Mouse (Mus musculus): ENCODE measurements around the gene Gm20696. TPM values are rescaled to one million over a fixed set of nuclear protein-coding genes. Genes with fewer than 3 reads are reported as not detected.

The Gm20696 gene
- polyA plus RNA-seq, 1 experiment: not detected

DNA sequence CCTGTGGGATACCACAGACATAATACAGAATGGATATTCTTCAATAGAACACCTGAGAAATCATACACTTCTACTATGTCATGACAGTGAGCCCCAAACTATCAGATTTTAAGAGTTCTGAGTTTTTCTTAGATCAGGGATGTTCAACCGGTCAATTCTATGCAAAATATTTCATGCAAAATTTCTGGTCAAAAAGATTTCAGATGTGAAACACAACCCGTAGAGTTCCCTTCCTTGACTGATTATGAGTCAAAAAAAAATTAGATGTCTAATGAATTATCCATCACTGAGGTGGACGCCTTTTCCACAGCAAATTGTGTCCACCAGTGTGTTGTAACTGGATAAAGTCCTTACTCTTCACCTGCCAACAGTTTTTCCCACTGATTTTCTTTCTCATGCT lies 332.3 kb downstream of the Gm20696 start:
- TF ChIP-seq TAL1 (IDR thresholded peaks at IDR 0.05; ENCODE audit: low read length): no peak
- H3K9me3 ChIP-seq (ENCODE audit: control insufficient read depth, low read length): no peaks in the 10 kb centered on the region
- no peaks in the 10 kb centered on the region for H3K27me3 ChIP-seq (ENCODE audit: control insufficient read depth)
- no peaks in the 10 kb centered on the region for H3K36me3 ChIP-seq (ENCODE audit: control insufficient read depth)
- H3K4me3 ChIP-seq (replicated peaks): no peak overlapping the region
- no peaks in the 10 kb centered on the region for H3K4me1 ChIP-seq (ENCODE audit: control insufficient read depth)

- H3K9me3 ChIP-seq (ENCODE audit: control insufficient read depth, low read length): no peaks in the 10 kb centered on the region
- H3K4me1 ChIP-seq (ENCODE audit: control insufficient read depth): no peaks in the 10 kb centered on the region
- no peak overlapping the region for H3K4me3 ChIP-seq (replicated peaks)
- no peak for TF ChIP-seq GATA1 (IDR thresholded peaks at IDR 0.05; ENCODE audit: low read length)
- no peak for TF ChIP-seq TAL1 (IDR thresholded peaks at IDR 0.05; ENCODE audit: low read length)
- no peaks in the 10 kb centered on the region for H3K36me3 ChIP-seq (ENCODE audit: control insufficient read depth)
- no peaks in the 10 kb centered on the region for H3K27me3 ChIP-seq (ENCODE audit: control insufficient read depth)
Observed at GRCm38 (mm10) chr6:99333127-99333526, 333.5 kb downstream of the Gm20696 start.

DNA sequence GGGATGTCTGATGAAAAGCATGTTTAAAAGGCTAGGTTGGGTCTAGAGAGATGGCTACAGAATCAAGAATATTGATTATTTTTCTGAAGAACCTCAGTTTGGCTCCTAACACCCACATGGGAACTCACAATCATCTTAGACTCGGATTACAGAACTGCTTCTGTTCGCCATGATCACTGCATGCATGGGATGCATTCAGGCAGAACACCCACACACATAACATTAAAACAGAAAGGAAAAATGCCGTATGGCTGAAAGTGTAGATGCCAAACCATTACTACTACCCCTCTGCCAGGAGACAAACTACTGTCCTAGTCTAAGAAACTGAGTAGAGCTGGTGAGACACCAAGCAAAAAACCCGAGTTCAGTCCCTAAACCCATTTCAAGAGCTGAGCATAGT lies 336.4 kb downstream of the Gm20696 start:
- Histone ChIP-seq H3K9me3 (ENCODE audit: control insufficient read depth, low read length) (no peaks in the 10 kb centered on the region), H3K4me1 (ENCODE audit: control insufficient read depth) (no peaks in the 10 kb centered on the region), H3K4me3 (replicated peaks) (no peak overlapping the region), H3K36me3 (ENCODE audit: control insufficient read depth) (no peaks in the 10 kb centered on the region), H3K27me3 (ENCODE audit: control insufficient read depth) (no peaks in the 10 kb centered on the region)
- TF ChIP-seq TAL1 (IDR thresholded peaks at IDR 0.05; ENCODE audit: low read length) (no peak), GATA1 (IDR thresholded peaks at IDR 0.05; ENCODE audit: low read length) (no peak)

DNA sequence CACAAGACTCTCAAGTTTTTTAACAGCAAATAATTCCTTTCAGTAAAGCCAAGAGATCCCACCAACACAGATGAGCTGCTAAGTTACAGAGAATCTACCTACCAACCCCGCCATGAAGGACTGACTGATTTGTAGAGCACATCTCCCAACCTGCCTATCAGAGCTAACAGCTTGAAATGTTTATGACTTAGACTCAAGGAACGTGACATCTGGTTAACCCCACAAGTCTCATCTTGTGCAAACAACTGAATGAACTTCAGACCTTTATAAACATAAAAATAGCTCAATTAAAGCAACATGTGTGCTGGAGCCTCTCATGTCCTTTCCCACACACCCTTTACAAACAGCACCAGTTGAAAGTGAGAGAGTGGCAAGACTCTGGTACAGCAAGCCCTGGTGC lies 338.0 kb downstream of the Gm20696 start:
- TF ChIP-seq TAL1 (IDR thresholded peaks at IDR 0.05; ENCODE audit: low read length) (no peak), GATA1 (IDR thresholded peaks at IDR 0.05; ENCODE audit: low read length) (no peak)
- Histone ChIP-seq H3K4me1 (ENCODE audit: control insufficient read depth) (no peaks in the 10 kb centered on the region), H3K36me3 (ENCODE audit: control insufficient read depth) (no peaks in the 10 kb centered on the region), H3K4me3 (replicated peaks) (no peak overlapping the region), H3K9me3 (ENCODE audit: control insufficient read depth, low read length) (no peaks in the 10 kb centered on the region), H3K27me3 (ENCODE audit: control insufficient read depth) (no peaks in the 10 kb centered on the region)

DNA sequence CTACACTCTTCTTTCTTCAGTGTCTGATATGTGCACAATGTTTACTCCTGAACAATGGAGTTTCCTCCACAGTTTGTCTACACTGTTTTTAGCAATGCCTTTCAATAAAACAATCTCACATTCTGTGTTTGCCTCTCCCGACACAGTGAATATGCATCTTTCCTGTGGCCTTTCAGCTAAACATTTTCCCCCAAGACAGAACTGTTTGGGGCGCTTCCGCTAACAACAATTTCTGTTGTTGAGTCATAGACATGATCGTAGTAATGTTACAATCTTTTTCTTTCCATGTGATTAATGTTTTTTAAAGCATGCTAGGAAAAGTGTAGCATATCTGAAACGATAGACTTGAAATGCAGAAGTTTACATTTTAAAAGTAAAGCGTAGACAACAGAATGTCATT lies 338.5 kb downstream of the Gm20696 start:
- Histone ChIP-seq H3K27me3 (ENCODE audit: control insufficient read depth) (no peaks in the 10 kb centered on the region), H3K4me3 (replicated peaks) (no peak overlapping the region)

GRCm38 (mm10) chr6:99327721-99328120 lies 338.9 kb downstream of the Gm20696 start:
- no peaks in the 10 kb centered on the region for H3K36me3 ChIP-seq (ENCODE audit: control insufficient read depth)
- no peak for TF ChIP-seq TAL1 (IDR thresholded peaks at IDR 0.05; ENCODE audit: low read length)
- no peaks in the 10 kb centered on the region for H3K4me1 ChIP-seq (ENCODE audit: control insufficient read depth)
- H3K4me3 ChIP-seq (replicated peaks): no peak overlapping the region
- H3K27me3 ChIP-seq (ENCODE audit: control insufficient read depth): no peaks in the 10 kb centered on the region
- H3K9me3 ChIP-seq (ENCODE audit: control insufficient read depth, low read length): no peaks in the 10 kb centered on the region

More for the DNA sequence above, 338.5 kb downstream of the Gm20696 start:
- TF ChIP-seq TAL1 (IDR thresholded peaks at IDR 0.05; ENCODE audit: low read length) (no peak), GATA1 (IDR thresholded peaks at IDR 0.05; ENCODE audit: low read length) (no peak)
- no peaks in the 10 kb centered on the region for H3K9me3 ChIP-seq (ENCODE audit: control insufficient read depth, low read length)
- no peaks in the 10 kb centered on the region for H3K36me3 ChIP-seq (ENCODE audit: control insufficient read depth)
- H3K4me1 ChIP-seq (ENCODE audit: control insufficient read depth): no peaks in the 10 kb centered on the region

- TF ChIP-seq GATA1 (IDR thresholded peaks at IDR 0.05; ENCODE audit: low read length) (no peak), TAL1 (IDR thresholded peaks at IDR 0.05; ENCODE audit: low read length) (no peak)
- H3K27me3 ChIP-seq (ENCODE audit: control insufficient read depth): no peaks in the 10 kb centered on the region
- H3K36me3 ChIP-seq (ENCODE audit: control insufficient read depth): no peaks in the 10 kb centered on the region
- H3K9me3 ChIP-seq (ENCODE audit: control insufficient read depth, low read length): no peaks in the 10 kb centered on the region
- no peaks in the 10 kb centered on the region for H3K4me1 ChIP-seq (ENCODE audit: control insufficient read depth)
- H3K4me3 ChIP-seq (replicated peaks): no peak overlapping the region
Observed at GRCm38 (mm10) chr6:99325881-99326280, 340.7 kb downstream of the Gm20696 start.

DNA sequence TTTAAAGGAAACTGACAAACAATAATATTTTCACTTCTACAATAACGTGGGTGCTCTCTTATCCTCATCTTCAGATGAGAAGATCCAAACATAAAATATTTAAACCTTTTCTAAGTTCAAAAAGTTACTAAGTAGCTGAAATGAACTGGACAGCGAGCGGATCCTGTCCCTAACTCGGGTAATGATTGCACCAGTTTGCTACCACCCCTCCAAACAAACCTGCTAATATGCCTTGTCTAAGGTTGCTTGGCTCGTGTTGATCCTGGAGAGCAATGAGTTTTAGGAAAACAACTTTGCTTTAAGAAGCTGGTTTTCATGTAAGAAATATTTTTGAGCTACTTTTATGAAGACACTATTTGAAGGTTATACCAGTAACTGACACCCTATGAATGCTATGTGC lies 341.1 kb downstream of the Gm20696 start:
- Histone ChIP-seq H3K9me3 (ENCODE audit: control insufficient read depth, low read length) (no peaks in the 10 kb centered on the region), H3K27me3 (ENCODE audit: control insufficient read depth) (no peaks in the 10 kb centered on the region), H3K36me3 (ENCODE audit: control insufficient read depth) (no peaks in the 10 kb centered on the region), H3K4me3 (replicated peaks) (no peak overlapping the region), H3K4me1 (ENCODE audit: control insufficient read depth) (no peaks in the 10 kb centered on the region)
- no peak for TF ChIP-seq GATA1 (IDR thresholded peaks at IDR 0.05; ENCODE audit: low read length)
- TF ChIP-seq TAL1 (IDR thresholded peaks at IDR 0.05; ENCODE audit: low read length): no peak

DNA sequence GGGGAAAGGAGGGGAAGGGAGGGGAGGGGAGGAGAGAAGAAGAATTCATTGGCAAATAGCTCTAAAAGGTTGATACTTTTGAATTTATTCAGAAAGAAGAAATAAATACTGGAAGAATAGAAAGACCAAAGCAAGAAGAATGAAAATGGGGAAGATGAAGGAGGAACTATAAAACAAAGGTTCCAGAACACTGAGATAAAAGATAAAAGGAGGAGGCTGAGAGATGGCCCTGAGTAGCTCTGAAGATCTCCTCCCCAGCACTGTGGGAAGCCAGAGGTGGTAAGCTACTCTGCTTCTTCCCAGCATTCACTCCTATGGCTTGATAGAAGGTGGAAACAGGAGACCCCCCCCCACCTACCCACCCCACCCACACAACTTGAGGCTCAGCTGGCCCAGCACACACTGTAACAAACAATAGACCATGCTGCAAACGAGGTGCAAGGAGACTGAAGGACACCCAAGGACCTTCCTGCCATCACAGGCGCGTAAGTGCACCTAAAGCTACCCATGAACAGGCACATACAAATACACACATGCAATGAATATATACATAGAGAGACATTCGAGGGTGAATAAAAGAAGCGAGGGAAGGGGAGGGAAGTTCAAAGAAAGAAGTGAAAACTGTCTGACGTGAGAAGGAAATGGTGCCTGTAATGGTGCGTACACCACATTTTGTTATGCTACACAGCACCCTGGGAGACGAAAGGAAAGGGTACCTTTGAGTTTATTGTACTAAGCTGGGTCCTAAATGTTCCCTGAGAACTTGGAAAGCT lies 344.3 kb downstream of the Gm20696 start:
- TF ChIP-seq TAL1 (IDR thresholded peaks at IDR 0.05; ENCODE audit: low read length): no peak
- no peak for TF ChIP-seq GATA1 (IDR thresholded peaks at IDR 0.05; ENCODE audit: low read length)
- no peaks in the 10 kb centered on the region for H3K36me3 ChIP-seq (ENCODE audit: control insufficient read depth)
- H3K9me3 ChIP-seq (ENCODE audit: control insufficient read depth, low read length): no peaks in the 10 kb centered on the region
- H3K4me1 ChIP-seq (ENCODE audit: control insufficient read depth): no peaks in the 10 kb centered on the region
- no peak overlapping the region for H3K4me3 ChIP-seq (replicated peaks)
- no peaks in the 10 kb centered on the region for H3K27me3 ChIP-seq (ENCODE audit: control insufficient read depth)

DNA sequence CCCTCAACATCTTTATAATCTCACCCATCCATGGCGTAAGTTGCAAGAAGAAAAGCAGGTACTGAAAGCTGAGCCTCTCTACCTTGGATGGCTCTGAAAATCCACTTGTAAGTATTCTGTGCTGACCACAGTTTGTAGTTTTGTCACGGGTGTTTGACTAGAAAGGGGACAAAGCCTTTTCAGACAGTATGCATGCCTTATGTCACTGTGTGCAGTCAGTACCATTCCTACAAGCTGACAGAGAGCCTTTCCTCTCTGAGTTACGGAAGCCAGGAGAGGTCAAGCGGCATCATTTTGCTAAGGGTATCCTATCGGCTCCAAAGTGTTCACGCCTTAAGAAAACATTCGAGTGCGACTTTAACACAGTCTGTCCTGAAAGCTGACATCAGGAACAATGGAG lies 346.2 kb downstream of the Gm20696 start:
- H3K27me3 ChIP-seq (ENCODE audit: control insufficient read depth): no peaks in the 10 kb centered on the region
- TF ChIP-seq GATA1 (IDR thresholded peaks at IDR 0.05; ENCODE audit: low read length): no peak
- no peak for TF ChIP-seq TAL1 (IDR thresholded peaks at IDR 0.05; ENCODE audit: low read length)
- no peaks in the 10 kb centered on the region for H3K36me3 ChIP-seq (ENCODE audit: control insufficient read depth)
- H3K4me1 ChIP-seq (ENCODE audit: control insufficient read depth): no peaks in the 10 kb centered on the region
- no peaks in the 10 kb centered on the region for H3K9me3 ChIP-seq (ENCODE audit: control insufficient read depth, low read length)
- no peak overlapping the region for H3K4me3 ChIP-seq (replicated peaks)
